Mouse (Mus musculus): ENCODE data around the gene Rasd1. TPM values are rescaled to one million over a fixed set of nuclear protein-coding genes. Genes with fewer than 3 reads are reported as not detected.

Rasd1 gene
- total and polyA plus RNA-seq, 3 experiments: 0.06 TPM; not detected in 2

DNA sequence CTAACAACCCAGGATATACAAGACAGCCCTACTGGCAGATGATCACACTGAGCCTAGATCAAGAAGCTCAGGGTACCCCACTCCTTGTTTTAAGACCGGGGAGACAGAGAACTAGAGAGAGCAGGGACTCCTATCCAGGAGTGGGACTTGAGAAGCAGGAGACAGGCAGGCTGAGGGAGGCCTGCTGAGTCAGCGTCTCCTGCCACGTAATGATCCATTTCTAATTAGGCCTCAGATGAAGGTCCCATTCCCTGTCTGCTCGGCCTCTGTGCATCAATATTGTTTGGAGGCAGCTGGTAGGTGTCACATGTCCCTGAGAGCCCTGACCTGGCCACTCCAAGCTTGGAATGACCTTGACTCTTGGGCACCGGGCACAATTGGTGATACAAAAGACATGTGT, 8.6 kb upstream of the Rasd1 start:
- H3K4me3 ChIP-seq (ENCODE audit: control insufficient read depth in 1 of 2, insufficient read depth in 1 of 2, low read depth in 2 of 2, low read length in 2 of 2): no peak overlapping the region
- no peak overlapping the region for H3K9ac ChIP-seq (ENCODE audit: control insufficient read depth, low read depth, low read length, poor library complexity, severe bottlenecking)
- H3K27ac ChIP-seq (ENCODE audit: control insufficient read depth, low read depth, low read length): no peak overlapping the region
- TF ChIP-seq ZNF384 (IDR thresholded peaks at IDR 0.05; ENCODE audit: low read depth, low read length) (no peak), GATA1 (IDR thresholded peaks at IDR 0.05; ENCODE audit: low read depth, low read length) (no peak), MYB (IDR thresholded peaks at IDR 0.05; ENCODE audit: low read depth, low read length) (no peak), POLR2AphosphoS2 (IDR thresholded peaks at IDR 0.05; ENCODE audit: low read length) (no peak), TBP (IDR thresholded peaks at IDR 0.05; ENCODE audit: low read depth, low read length) (no peak), SIN3A (IDR thresholded peaks at IDR 0.05; ENCODE audit: low read length) (no peak), MEF2A (IDR thresholded peaks at IDR 0.05; ENCODE audit: extremely low read depth, insufficient replicate concordance, low read depth, low read length, poor library complexity, severe bottlenecking) (no peak), ELF1 (IDR thresholded peaks at IDR 0.05; ENCODE audit: low read depth, low read length) (no peak), HCFC1 (IDR thresholded peaks at IDR 0.05; ENCODE audit: low read depth, low read length) (no peak), MAFK (IDR thresholded peaks at IDR 0.05; ENCODE audit: borderline replicate concordance, low read depth, low read length) (no peak), RCOR1 (IDR thresholded peaks at IDR 0.05; ENCODE audit: low read depth, low read length) (no peak), ETS1 (IDR thresholded peaks at IDR 0.05; ENCODE audit: low read depth, low read length) (no peak)
- H3K9me3 ChIP-seq (replicated peaks; ENCODE audit: insufficient read depth, low read length): no peaks in the 10 kb centered on the region
- H3K79me2 ChIP-seq (ENCODE audit: control insufficient read depth, insufficient read depth, low read length, poor library complexity): no peaks in the 10 kb centered on the region
- DNase-seq (ENCODE audit: low read depth, low spot score): no peak
- no peaks in the 10 kb centered on the region for H3K4me1 ChIP-seq (ENCODE audit: control insufficient read depth in 1 of 2, insufficient read depth in 2 of 2, low read length in 2 of 2)
- no peaks in the 10 kb centered on the region for H3K27me3 ChIP-seq (ENCODE audit: control insufficient read depth in 1 of 2, insufficient read depth in 2 of 2, low read length in 2 of 2)
- H3K36me3 ChIP-seq (ENCODE audit: control insufficient read depth in 1 of 2, insufficient read depth in 2 of 2, low read length in 2 of 2): no peaks in the 10 kb centered on the region

DNA sequence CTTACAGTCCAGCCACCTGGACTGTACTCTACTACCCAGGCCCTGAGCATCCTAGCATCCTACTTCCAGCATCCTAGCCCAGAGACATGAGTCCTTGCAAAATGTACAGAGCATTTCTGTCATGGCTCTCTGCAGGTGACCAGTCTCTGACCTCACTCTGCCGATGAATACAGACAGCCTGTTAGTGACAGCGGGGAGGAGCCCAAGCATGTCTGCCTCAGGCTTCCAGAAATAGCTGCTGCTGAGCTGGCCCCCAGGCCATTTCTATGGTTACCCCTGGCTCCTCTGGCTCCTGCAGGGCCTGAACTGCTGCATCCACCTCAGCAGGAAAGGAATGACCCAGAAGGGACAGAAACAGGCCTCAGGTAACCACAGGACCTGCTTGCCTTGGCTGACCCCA, 6.9 kb upstream of the Rasd1 start:
- Histone ChIP-seq H3K27ac (ENCODE audit: control insufficient read depth, low read depth, low read length) (no peak overlapping the region), H3K27me3 (ENCODE audit: control insufficient read depth in 1 of 2, insufficient read depth in 2 of 2, low read length in 2 of 2) (no peaks in the 10 kb centered on the region), H3K9ac (ENCODE audit: control insufficient read depth, low read depth, low read length, poor library complexity, severe bottlenecking) (no peak overlapping the region), H3K4me1 (ENCODE audit: control insufficient read depth in 1 of 2, insufficient read depth in 2 of 2, low read length in 2 of 2) (no peaks in the 10 kb centered on the region), H3K79me2 (ENCODE audit: control insufficient read depth, insufficient read depth, low read length, poor library complexity) (no peaks in the 10 kb centered on the region), H3K36me3 (ENCODE audit: control insufficient read depth in 1 of 2, insufficient read depth in 2 of 2, low read length in 2 of 2) (no peaks in the 10 kb centered on the region), H3K4me3 (ENCODE audit: control insufficient read depth in 1 of 2, insufficient read depth in 1 of 2, low read depth in 2 of 2, low read length in 2 of 2) (no peak overlapping the region), H3K9me3 (replicated peaks; ENCODE audit: insufficient read depth, low read length) (no peaks in the 10 kb centered on the region)
- TF ChIP-seq JUND (IDR thresholded peaks at IDR 0.05; ENCODE audit: low read depth, low read length) (no peak), NRF1 (IDR thresholded peaks at IDR 0.05; ENCODE audit: insufficient read depth, low read depth, low read length, poor library complexity, severe bottlenecking) (no peak), EP300 (IDR thresholded peaks at IDR 0.05; ENCODE audit: low read depth in 1 of 2, low read length in 2 of 2) (no peak), ZKSCAN1 (IDR thresholded peaks at IDR 0.05; ENCODE audit: low read depth, low read length) (no peak), POLR2A (IDR thresholded peaks at IDR 0.05; ENCODE audit: control insufficient read depth in 1 of 2, insufficient read depth in 1 of 2, low read depth in 1 of 2, low read length in 2 of 2, poor library complexity in 1 of 2) (no peak)
- no peak for DNase-seq (ENCODE audit: low read depth, low spot score)
